ENCODE assay signal across 15 mouse cellular contexts in the genomic region with DNA sequence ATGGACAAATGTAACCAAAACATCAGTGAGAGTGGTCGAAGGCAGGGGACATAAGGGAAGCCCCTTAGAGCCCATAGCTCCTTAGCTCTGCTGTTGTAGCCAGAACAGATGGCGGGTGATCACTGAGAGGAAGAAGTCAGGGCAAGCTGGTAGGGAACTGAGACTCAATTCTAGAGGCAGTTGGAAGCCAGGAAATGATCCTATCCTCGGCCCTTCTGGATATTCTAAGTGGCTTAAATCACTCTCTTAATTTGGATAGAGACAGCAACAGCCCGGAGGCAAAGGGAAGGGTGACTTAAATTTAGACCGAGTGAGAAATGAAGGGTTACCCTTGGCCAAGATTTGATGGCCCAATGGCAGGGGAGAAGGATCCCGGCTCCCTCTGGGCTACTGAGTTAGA. TPM values are rescaled to one million over a fixed set of nuclear protein-coding genes. Genes with fewer than 3 reads are reported as not detected.
DNase-seq lines count a peak whose midpoint lies in the region; ATAC-seq and TF ChIP-seq lines count a peak whose summit lies in the region.
"Had no signal": no experiment of that assay in that cellular context is flagged by ENCODE, and none has a peak within 500 bp of the region (broad histone marks: within the 10 kb centered on the region; RNA-seq: fewer than 3 reads in every experiment).

No protein-coding gene starts in this region.

- no peaks in the 10 kb centered on the region for H3K9me3 ChIP-seq in heart, embryonic 11.5 days (replicated peaks; ENCODE audit: control insufficient read depth, low read length)
- H3K9me3 ChIP-seq: embryonic facial prominence, embryonic 12.5 days had no signal

- no peak overlapping the region for H3K4me2 ChIP-seq in heart, embryonic 11.5 days
- H3K4me2 ChIP-seq: embryonic facial prominence, embryonic 12.5 days; hindbrain, embryonic 14.5 days had no signal

- H3K4me1 ChIP-seq in heart, embryonic 11.5 days (ENCODE audit: control insufficient read depth, insufficient read depth, low read length): 0 out of 2 replicates have a peak, but pooled peaks cover 3% of the 10 kb centered on the region
- H3K4me1 ChIP-seq in cerebellum, adult 2 months (ENCODE audit: control insufficient read depth, insufficient read depth, low read length): peaks cover 30% of the 10 kb centered on the region

- peak; percentile 95 for DNase-seq in heart, adult 11 months
- peak; percentile 84 for DNase-seq in brain, adult 2 months (ENCODE audit: low read depth, low spot score)
- DNase-seq in cerebellum, adult 2 months: peak; percentile 69 to 83
- peak; percentile 13 for DNase-seq in gastrocnemius, postnatal 14 days
- no peak for DNase-seq in Muller cell, postnatal 12 days (ENCODE audit: inconsistent ontology term)
- DNase-seq: adrenal gland, postnatal 36 days; kidney, postnatal 14 days; liver; lung, adult 2 months had no signal

- no peak overlapping the region for H3K9ac ChIP-seq in heart, embryonic 11.5 days (ENCODE audit: low read depth, low read length)
- H3K9ac ChIP-seq: embryonic facial prominence, embryonic 12.5 days; hindbrain, embryonic 14.5 days had no signal

- no peak for ATAC-seq in heart, embryonic 11.5 days (replicated peaks; ENCODE audit: insufficient number of reproducible peaks, low FRiP score, low TSS enrichment)
- ATAC-seq in megakaryocyte-erythroid progenitor cell, adult 5-6 weeks (replicated peaks; ENCODE audit: low FRiP score, low TSS enrichment, poor library complexity, severe bottlenecking): no peak
- ATAC-seq: intestine, postnatal 0 days; midbrain, embryonic 16.5 days had no signal

- TF ChIP-seq CTCF in cerebellum, adult 2 months (IDR thresholded peaks at IDR 0.05; ENCODE audit: borderline replicate concordance, insufficient read depth, low read depth, low read length): no peak

- intact Hi-C loops in gastrocnemius, postnatal 14 days (cut with DNase I; ENCODE audit: low total_unique reads): no loop called here

- no peak for TF ChIP-seq POLR2A in cerebellum, adult 2 months (IDR thresholded peaks at IDR 0.05; ENCODE audit: borderline replicate concordance, insufficient read depth, low read length)

- 68% methylated on average over 6 of the region's 6 CpGs for whole genome bisulfite sequencing in heart, embryonic 11.5 days (ENCODE audit: insufficient replicate concordance)
- WGBS in cerebellum, adult 2 months: 11% methylated on average over 6 of the region's 6 CpGs

- no peak overlapping the region for H3K27ac ChIP-seq in heart, embryonic 11.5 days (ENCODE audit: low read depth, low read length)
- peak overlapping the region; percentile 9 for H3K27ac ChIP-seq in cerebellum, adult 2 months (ENCODE audit: insufficient read depth, low read length)
- H3K27ac ChIP-seq: embryonic facial prominence, embryonic 12.5 days; hindbrain, embryonic 14.5 days had no signal

- no peaks in the 10 kb centered on the region for H3K36me3 ChIP-seq in heart, embryonic 11.5 days (ENCODE audit: control insufficient read depth, insufficient read depth, low read length)
- H3K36me3 ChIP-seq: embryonic facial prominence, embryonic 12.5 days had no signal

- no peaks in the 10 kb centered on the region for H3K27me3 ChIP-seq in heart, embryonic 11.5 days (ENCODE audit: control insufficient read depth, insufficient read depth, low read length)
- no peaks in the 10 kb centered on the region for H3K27me3 ChIP-seq in cerebellum, adult 2 months (ENCODE audit: control insufficient read depth, insufficient read depth, low read length)
- H3K27me3 ChIP-seq: embryonic facial prominence, embryonic 12.5 days had no signal

- H3K4me3 ChIP-seq in heart, embryonic 11.5 days (ENCODE audit: low read depth, low read length): no peak overlapping the region
- no peak overlapping the region for H3K4me3 ChIP-seq in cerebellum, adult 2 months (replicated peaks; ENCODE audit: insufficient read depth, low read depth, low read length)
- H3K4me3 ChIP-seq: embryonic facial prominence, embryonic 12.5 days had no signal

RNA-seq across cellular contexts. Expression of gene Vldlr, which starts 6.8 kb away (rescaled TPM):
- 16.8 and 17.2 TPM in 2 replicates for polyA plus RNA-seq in heart, embryonic 11.5 days (2014; fragmentation: Nextera tagmentation; extraction: Ambion mirVana)
- polyA plus RNA-seq in cerebellum, adult 2 months (2012; rRNA removed): 43.5 and 47.1 TPM in 2 replicates
- 10 to 100 TPM; 42.4 to 53.8 TPM for total RNA-seq in gastrocnemius, postnatal 14 days (2021)
- not detected in 2 replicates for total RNA-seq in megakaryocyte-erythroid progenitor cell, adult 5-6 weeks (2014; fragmentation: Nextera tagmentation)
- total RNA-seq in megakaryocyte-erythroid progenitor cell, adult 5-6 weeks (2017): 0.72 TPM in 1 of 2 replicates, not detected in the other

Comparison
In these comparisons a context has a peak if more than half of its experiments do, and no peak if none do; other contexts are left out.
1. RNA of gene Vldlr, which starts 6.8 kb away (total RNA-seq): 42.4 to 53.8 TPM in gastrocnemius, postnatal 14 days; 0.72 TPM in megakaryocyte-erythroid progenitor cell, adult 5-6 weeks; every median in the first group is over 10 times any median in the second.